Mouse (Mus musculus) forebrain, embryonic 12.5 days (tissue): ENCODE results near the gene Syndig1. TPM values are rescaled to one million over a fixed set of nuclear protein-coding genes. Genes with fewer than 3 reads are reported as not detected.

Source experiments
- ATAC-seq: fragments of 200-750 bp; cut with Nextera tagmentation; 2 replicates; pipeline ENCODE4 v1.8.0; 2017; ENCODE audit warnings: moderate TSS enrichment; ENCODE audit not compliant: low FRiP score
- H3K27ac ChIP-seq: fragments of 300-500 bp; sonication (generic); 2 replicates; pipeline ENCODE4 v1.5.1; 2016; ENCODE audit warnings: mild to moderate bottlenecking
- H3K27me3 ChIP-seq: fragments of 300-500 bp; sonication (generic); 2 replicates; pipeline ENCODE4 v1.6.1; 2016; ENCODE audit warnings: mild to moderate bottlenecking
- H3K36me3 ChIP-seq: fragments of 300-500 bp; sonication (generic); replicated peaks from 2 replicates; pipeline ENCODE4 v1.6.1; 2016; ENCODE audit warnings: mild to moderate bottlenecking
- H3K4me1 ChIP-seq: fragments of 300-500 bp; sonication (generic); 2 replicates; pipeline ENCODE4 v1.6.1; 2016
- H3K4me2 ChIP-seq: fragments of 300-500 bp; sonication (generic); 2 replicates; pipeline ENCODE4 v1.6.1; 2016; ENCODE audit warnings: mild to moderate bottlenecking, moderate library complexity
- H3K4me3 ChIP-seq: fragments of 300-500 bp; sonication (generic); replicated peaks from 2 replicates; pipeline ENCODE4 v1.5.1; 2016; ENCODE audit warnings: mild to moderate bottlenecking
- H3K9ac ChIP-seq: fragments of 300-500 bp; sonication (generic); 2 replicates; pipeline ENCODE4 v1.6.1; 2016; ENCODE audit warnings: mild to moderate bottlenecking
- H3K9me3 ChIP-seq: fragments of 300-500 bp; sonication (generic); 2 replicates; pipeline ENCODE4 v1.6.1; 2016
- WGBS: fragments of 180-500 bp; shearing (Covaris S2); methylation state at CpG from one replicate; pipeline ENCODE4 v1.1.7; 2016; 5-methylcytosine and 5-hydroxymethylcytosine counted together
- polyA plus RNA-seq: library from polyadenylated mRNA; unstranded; fragments of >200 nt; fragmentation: Nextera tagmentation; extraction: Ambion mirVana; gene quantifications from 2 replicates; pipeline ENCODE4 v1.2.1, GENCODE M21; 2016

Gene Syndig1
- polyA plus RNA-seq, 1 experiment from 2014 or later: 8.1 TPM

DNA sequence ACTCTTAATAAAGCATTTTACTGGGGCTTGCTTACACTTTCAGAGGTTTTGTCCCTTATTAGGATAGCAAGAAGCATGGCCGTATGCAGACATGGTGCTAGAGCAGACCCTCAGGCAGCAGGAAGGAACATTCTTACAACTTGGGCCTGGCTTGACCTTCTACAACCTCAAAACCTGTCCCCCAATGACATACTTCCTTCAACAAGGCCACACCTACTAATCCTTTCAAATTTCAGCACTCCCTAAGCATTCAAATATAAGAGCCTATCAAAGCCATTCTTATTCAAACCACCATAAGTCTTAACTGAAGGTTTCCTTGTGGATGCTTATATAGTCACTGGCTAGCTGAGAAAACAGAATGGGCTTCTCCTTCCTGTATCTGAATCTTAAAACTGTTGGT lies 6.1 kb downstream of the Syndig1 start:
- Histone ChIP-seq H3K27me3 (peaks cover 32% of the 10 kb centered on the region), H3K9me3 (no peaks in the 10 kb centered on the region), H3K27ac (no peak overlapping the region), H3K4me1 (peaks cover 10% of the 10 kb centered on the region), H3K9ac (no peak overlapping the region), H3K36me3 (no peaks in the 10 kb centered on the region), H3K4me3 (no peak overlapping the region), H3K4me2 (no peak overlapping the region)
- no peak for ATAC-seq
- 95% methylated on average over 1 of the region's 1 CpGs for WGBS

DNA sequence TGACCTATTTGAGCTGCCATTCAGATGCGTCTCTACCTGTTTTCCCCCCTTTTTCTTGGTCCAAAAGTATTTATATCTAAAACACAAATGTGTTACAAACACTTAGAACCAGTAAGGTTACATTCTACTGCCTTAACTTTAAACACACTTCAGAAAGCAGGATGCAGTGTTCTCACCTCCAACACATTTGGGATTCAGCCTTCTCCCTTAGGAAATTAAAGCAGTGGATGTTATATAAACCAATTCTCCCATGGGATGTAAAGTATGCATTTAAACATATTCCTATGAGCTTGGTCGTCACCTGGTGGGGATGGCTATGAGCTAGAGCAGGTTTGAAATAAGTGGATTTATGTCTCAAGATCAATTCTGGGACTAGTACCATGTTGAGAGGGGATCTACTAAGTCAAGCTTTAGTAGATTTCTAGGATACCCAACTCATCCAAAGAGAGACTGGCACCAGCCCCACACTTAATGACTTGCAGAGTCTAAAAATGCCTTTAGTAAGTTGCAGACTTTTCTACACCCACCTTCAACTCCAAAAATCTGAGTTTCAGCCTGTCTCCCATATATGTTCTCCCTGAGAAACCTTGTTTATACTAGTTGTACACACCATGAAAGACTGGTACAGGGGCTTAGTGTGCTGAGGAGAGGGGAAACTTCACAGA lies 7.6 kb downstream of the Syndig1 start:
- 83% methylated on average over 2 of the region's 2 CpGs for WGBS
- Histone ChIP-seq H3K4me2 (no peak overlapping the region), H3K36me3 (no peaks in the 10 kb centered on the region), H3K27me3 (peaks cover 17% of the 10 kb centered on the region), H3K9ac (no peak overlapping the region), H3K4me3 (no peak overlapping the region), H3K4me1 (peaks cover 8% of the 10 kb centered on the region), H3K27ac (no peak overlapping the region), H3K9me3 (no peaks in the 10 kb centered on the region)
- no peak for ATAC-seq

DNA sequence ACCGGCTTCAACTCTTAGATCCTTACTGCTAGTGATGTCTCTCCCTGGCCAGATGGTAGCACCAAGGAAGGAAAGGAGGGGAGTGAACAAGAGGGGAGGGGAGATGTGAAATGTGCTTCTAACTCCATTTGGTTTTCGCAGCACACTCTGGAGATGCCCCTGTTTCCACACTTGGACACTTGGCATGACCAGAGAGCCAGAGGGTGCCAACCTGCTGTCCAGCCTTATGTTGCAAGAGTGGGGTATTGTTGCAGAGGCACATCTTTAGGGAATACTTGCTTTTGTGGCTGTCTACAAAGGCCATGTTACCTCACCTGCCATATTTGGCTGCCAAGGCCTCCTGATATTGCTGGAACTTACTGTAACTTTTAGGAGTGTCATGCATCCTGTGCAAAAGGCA lies 10.7 kb downstream of the Syndig1 start:
- ATAC-seq: no peak
- WGBS: 97% methylated on average over 2 of the region's 2 CpGs
- no peak overlapping the region for H3K27ac ChIP-seq
- H3K4me3 ChIP-seq: no peak overlapping the region
- no peaks in the 10 kb centered on the region for H3K9me3 ChIP-seq
- no peaks in the 10 kb centered on the region for H3K4me1 ChIP-seq
- no peak overlapping the region for H3K9ac ChIP-seq
- H3K36me3 ChIP-seq: no peaks in the 10 kb centered on the region
- no peaks in the 10 kb centered on the region for H3K27me3 ChIP-seq
- H3K4me2 ChIP-seq: no peak overlapping the region

DNA sequence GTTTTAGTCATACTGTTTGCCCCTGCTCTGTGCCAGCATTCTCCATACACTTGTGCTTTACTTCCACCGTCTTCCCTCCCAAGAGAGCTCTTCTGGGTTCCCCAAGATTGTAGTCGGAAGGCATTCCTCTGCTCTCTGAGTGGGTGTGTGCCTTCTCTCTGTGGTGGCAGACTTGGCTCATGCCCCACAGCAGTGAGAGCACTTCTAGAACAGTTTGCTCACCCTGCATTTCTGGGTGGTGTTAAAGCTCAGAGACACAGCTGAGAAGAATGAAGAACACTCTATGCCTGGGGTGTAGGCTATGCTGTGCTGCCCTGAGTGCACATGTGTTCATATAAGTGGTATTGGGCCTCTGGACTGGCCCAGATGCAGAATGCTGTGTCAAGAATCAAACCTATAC lies 15.6 kb downstream of the Syndig1 start:
- Histone ChIP-seq H3K4me3 (no peak overlapping the region), H3K9me3 (no peaks in the 10 kb centered on the region), H3K4me1 (no peaks in the 10 kb centered on the region), H3K27ac (no peak overlapping the region), H3K9ac (no peak overlapping the region), H3K36me3 (no peaks in the 10 kb centered on the region), H3K4me2 (no peak overlapping the region), H3K27me3 (no peaks in the 10 kb centered on the region)
- WGBS: 89% methylated on average over 2 of the region's 2 CpGs
- ATAC-seq: no peak

DNA sequence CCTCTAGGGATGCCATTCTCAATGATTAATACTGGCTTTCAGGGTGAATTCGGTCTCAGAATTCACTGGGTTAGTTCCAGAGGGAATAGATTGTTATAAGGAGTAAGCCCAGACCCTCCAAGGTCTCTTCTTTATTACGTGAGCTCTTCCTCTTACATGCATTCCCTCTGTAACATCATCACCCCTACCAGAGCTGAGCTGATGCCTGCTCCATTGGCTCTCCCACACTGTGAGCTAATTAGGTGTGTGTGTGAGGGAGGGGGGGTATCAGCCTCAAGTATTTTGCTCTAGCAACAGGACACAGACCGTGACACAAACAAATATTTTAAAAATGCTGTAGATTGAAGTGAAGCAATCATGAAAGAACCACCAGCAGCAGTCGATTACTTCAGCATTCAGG lies 19.8 kb downstream of the Syndig1 start:
- Histone ChIP-seq H3K27ac (no peak overlapping the region), H3K9me3 (no peaks in the 10 kb centered on the region), H3K27me3 (no peaks in the 10 kb centered on the region), H3K9ac (no peak overlapping the region), H3K4me3 (no peak overlapping the region), H3K4me2 (no peak overlapping the region), H3K4me1 (no peaks in the 10 kb centered on the region), H3K36me3 (no peaks in the 10 kb centered on the region)
- 63% methylated on average over 4 of the region's 4 CpGs for WGBS
- no peak for ATAC-seq

DNA sequence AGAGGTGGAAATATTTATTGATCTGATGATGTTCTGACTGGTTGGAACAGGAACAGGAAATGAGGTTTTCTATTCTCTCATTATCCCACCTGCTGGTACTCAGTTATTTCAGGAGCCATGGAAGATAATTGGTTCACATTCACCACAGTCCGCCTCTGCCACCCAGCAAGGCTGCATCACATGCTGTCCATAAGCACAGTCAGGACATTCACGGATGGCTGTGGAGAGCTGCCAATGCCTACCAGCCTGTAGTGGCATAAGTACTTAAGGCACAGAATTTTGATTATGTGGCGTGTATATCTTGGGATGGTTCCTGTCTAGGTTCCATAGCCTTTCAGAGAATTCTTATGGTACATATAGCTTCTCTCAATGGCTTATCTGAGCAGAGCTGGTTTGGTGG lies 32.0 kb downstream of the Syndig1 start:
- Histone ChIP-seq H3K4me3 (no peak overlapping the region), H3K4me1 (no peaks in the 10 kb centered on the region), H3K4me2 (no peak overlapping the region), H3K9me3 (no peaks in the 10 kb centered on the region), H3K9ac (no peak overlapping the region), H3K36me3 (no peaks in the 10 kb centered on the region), H3K27me3 (no peaks in the 10 kb centered on the region), H3K27ac (no peak overlapping the region)
- WGBS: 82% methylated on average over 3 of the region's 3 CpGs
- no peak for ATAC-seq

DNA sequence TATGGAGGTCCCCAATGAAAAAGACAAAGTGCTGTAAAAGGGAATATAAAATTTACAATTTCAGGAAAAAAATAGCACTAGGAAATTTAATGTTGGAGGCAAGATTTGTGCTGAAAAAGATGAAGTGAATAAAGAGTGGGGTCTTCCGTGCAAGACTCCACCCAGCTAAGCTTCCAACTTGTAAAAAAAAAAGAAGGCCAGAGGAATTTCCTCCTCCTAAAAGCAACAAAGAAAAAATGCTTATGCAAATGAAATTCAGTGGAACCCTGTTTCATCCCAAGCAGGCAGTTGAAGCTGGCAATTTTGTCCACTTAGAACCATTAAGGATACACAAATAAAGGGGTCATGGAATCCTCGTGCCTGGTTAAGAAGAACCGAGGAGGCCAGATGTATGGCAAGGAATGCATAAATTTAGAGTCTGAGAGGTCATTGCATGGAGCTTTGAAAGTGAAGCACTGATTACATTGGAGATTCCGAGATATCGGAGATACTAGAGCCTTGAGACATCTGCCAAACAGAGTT lies 37.0 kb downstream of the Syndig1 start:
- WGBS: 69% methylated on average over 5 of the region's 5 CpGs
- H3K4me1 ChIP-seq: no peaks in the 10 kb centered on the region
- no peak for ATAC-seq
- H3K36me3 ChIP-seq: no peaks in the 10 kb centered on the region
- no peak overlapping the region for H3K9ac ChIP-seq
- H3K9me3 ChIP-seq: no peaks in the 10 kb centered on the region
- no peak overlapping the region for H3K4me2 ChIP-seq
- no peaks in the 10 kb centered on the region for H3K27me3 ChIP-seq
- no peak overlapping the region for H3K4me3 ChIP-seq
- no peak overlapping the region for H3K27ac ChIP-seq

DNA sequence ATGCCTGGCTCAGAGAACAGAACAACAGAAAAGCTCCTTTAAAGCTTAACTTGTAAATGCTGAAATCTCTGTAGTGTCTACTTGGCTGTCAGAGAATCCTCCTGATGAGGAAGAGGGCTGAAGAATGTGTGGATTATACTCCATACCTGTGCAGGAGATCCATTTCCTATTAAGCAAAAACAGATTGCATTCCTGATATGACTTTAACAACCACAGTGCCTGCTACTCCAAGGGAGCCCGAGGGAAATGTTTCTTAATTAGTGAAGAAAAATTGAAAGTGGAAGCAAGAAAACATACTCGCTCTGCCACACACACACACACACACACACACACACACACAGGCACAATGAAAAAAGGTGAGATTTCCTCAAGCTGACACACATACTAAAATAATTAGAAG lies 41.5 kb downstream of the Syndig1 start:
- H3K27ac ChIP-seq: no peak overlapping the region
- no peak overlapping the region for H3K9ac ChIP-seq
- no peaks in the 10 kb centered on the region for H3K36me3 ChIP-seq
- no peaks in the 10 kb centered on the region for H3K4me1 ChIP-seq
- no peaks in the 10 kb centered on the region for H3K27me3 ChIP-seq
- H3K9me3 ChIP-seq: no peaks in the 10 kb centered on the region
- H3K4me3 ChIP-seq: no peak overlapping the region
- no peak overlapping the region for H3K4me2 ChIP-seq
- WGBS: 65% methylated on average over 2 of the region's 2 CpGs
- ATAC-seq: no peak

DNA sequence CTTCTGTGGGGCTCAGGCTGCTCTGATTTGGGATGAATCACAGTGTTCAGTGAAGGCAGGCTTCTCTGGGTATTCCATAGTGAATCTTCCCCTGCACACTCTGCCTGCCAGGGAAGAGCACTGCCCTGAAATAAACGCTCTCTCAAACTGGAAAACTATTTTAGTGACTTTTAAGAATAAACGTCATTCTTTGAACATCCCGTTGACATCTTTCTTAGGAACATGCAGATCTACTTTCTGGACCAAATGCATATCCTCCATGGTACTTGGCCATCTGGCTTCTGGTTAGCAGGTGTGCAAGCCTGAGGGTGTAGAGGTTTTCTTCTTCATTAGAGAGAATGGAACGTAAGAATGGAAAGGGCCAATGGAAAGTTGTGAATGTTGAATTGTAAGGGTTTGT lies 43.5 kb downstream of the Syndig1 start:
- Histone ChIP-seq H3K27ac (no peak overlapping the region), H3K9ac (no peak overlapping the region), H3K9me3 (no peaks in the 10 kb centered on the region), H3K27me3 (no peaks in the 10 kb centered on the region), H3K4me2 (no peak overlapping the region), H3K4me3 (no peak overlapping the region), H3K36me3 (no peaks in the 10 kb centered on the region), H3K4me1 (no peaks in the 10 kb centered on the region)
- no peak for ATAC-seq
- WGBS: 90% methylated on average over 4 of the region's 4 CpGs

DNA sequence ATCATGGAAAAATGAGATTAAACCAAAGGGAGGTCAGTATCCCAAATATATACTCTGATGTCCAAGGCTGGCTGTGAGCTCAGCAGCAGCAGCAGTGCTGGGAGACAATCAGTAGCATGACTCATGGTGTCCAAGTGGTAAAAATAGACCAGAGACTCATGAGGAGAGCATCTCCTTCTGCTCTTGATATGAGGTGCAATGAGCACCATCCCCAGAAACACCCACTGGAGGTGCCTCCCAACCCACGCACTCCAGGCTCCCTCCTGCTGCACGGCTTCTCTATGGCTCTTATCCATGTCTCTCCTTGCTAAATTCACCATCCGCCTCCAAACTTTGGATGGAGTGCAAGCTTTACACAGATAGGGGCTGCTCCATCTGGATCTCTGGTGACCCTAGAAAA lies 44.3 kb downstream of the Syndig1 start:
- Histone ChIP-seq H3K9ac (no peak overlapping the region), H3K4me1 (no peaks in the 10 kb centered on the region), H3K36me3 (no peaks in the 10 kb centered on the region), H3K4me3 (no peak overlapping the region), H3K27me3 (no peaks in the 10 kb centered on the region), H3K27ac (no peak overlapping the region), H3K4me2 (no peak overlapping the region), H3K9me3 (no peaks in the 10 kb centered on the region)
- WGBS: 96% methylated on average over 3 of the region's 3 CpGs
- no peak for ATAC-seq

DNA sequence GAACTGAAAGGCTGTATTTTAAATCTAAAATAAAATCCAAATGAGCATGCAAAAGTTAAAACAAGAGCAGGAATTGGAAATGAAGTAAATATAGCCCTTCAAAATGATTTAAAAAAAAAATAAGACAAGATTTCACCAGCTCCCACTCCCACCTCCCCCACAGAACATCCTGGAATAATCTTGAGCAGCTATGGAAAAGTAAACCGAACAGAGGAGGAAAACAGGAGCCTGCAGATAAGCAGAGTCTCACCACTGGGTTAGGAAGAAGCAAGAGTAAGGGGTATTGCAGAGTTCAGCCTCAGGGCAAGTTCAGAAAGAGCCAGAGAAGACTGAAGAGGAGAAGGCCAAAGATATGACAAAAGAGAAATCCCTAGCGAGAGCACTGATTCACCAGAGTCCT lies 48.9 kb downstream of the Syndig1 start:
- no peaks in the 10 kb centered on the region for H3K9me3 ChIP-seq

DNA sequence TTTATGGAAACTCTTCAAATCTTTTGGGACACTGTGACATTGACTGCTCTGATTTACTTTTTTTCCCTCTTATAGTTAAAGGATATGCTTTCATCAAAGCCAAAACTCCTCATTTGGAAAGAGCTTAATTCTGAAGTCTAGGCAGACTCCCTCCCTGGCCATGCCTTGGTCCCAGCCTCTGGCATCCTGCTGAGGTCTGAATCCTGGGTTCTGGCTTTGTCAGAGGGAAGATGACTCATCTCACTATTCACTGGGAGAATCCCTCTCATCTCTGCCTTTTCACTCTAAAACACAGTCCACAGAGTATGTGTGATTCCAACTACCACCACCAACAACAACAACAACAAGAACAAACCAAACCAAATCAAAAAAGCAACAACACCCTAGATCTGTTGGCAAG lies 58.6 kb downstream of the Syndig1 start:
- Histone ChIP-seq H3K4me2 (no peak overlapping the region), H3K27ac (no peak overlapping the region), H3K9ac (no peak overlapping the region), H3K27me3 (no peaks in the 10 kb centered on the region), H3K4me3 (no peak overlapping the region), H3K9me3 (no peaks in the 10 kb centered on the region), H3K36me3 (no peaks in the 10 kb centered on the region), H3K4me1 (peaks cover 9% of the 10 kb centered on the region; the same call in 1 of the 2 replicates)
- no peak for ATAC-seq

More for the DNA sequence above, 48.9 kb downstream of the Syndig1 start:
- no peak overlapping the region for H3K4me2 ChIP-seq
- ATAC-seq: no peak
- no peaks in the 10 kb centered on the region for H3K36me3 ChIP-seq
- H3K4me3 ChIP-seq: no peak overlapping the region
- H3K4me1 ChIP-seq: no peaks in the 10 kb centered on the region
- H3K27ac ChIP-seq: no peak overlapping the region
- no peak overlapping the region for H3K9ac ChIP-seq
- 81% methylated on average over 2 of the region's 2 CpGs for WGBS
- H3K27me3 ChIP-seq: no peaks in the 10 kb centered on the region

DNA sequence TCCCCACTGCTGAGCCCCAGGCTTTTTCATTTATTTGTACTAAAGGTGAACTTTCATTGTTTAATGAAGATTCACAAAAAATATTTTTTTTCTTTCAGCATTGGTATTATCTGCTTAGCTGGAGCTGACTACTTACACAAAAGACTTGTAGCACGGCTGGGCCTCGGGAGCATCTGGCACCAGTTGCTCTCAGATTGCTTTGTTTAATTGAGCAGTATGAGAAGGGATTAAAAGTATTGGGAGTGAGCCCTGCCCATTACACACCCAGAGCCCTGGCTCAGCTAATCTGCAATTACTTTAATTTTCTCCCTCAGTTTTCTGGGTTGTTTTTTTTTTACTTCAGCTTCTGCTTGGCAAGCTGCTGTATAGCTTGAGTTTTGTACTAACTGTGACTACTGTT lies 62.6 kb downstream of the Syndig1 start:
- no peak overlapping the region for H3K9ac ChIP-seq
- no peaks in the 10 kb centered on the region for H3K27me3 ChIP-seq
- peaks cover 15% of the 10 kb centered on the region for H3K4me1 ChIP-seq
- WGBS: 2% methylated on average over 2 of the region's 2 CpGs
- no peak overlapping the region for H3K27ac ChIP-seq
- no peaks in the 10 kb centered on the region for H3K36me3 ChIP-seq
- H3K4me2 ChIP-seq: no peak overlapping the region
- no peak overlapping the region for H3K4me3 ChIP-seq
- ATAC-seq: peak; percentile 65; the same call in 1 of the 2 replicates
- H3K9me3 ChIP-seq: no peaks in the 10 kb centered on the region
